Mouse (Mus musculus) embryonic stem cell, embryonic (primary cell): ENCODE results near the gene Tnfrsf17.

Experiments
- CTCF ChIA-PET, 4 experiments: fragments of 300-600 bp in 2 of 4; fragments of 350-600 bp in 2 of 4; sonication (Branson Sonifier 250); formaldehyde crosslinking; loops; one replicate each; lab custom pipeline; 2022; ENCODE audit warnings: inconsistent platforms in 2 of 4; lab: Charles Lee
- POLR2A ChIA-PET, 4 experiments: fragments of 300-600 bp in 2 of 4; fragments of 350-600 bp in 2 of 4; sonication (Branson Sonifier 250); formaldehyde crosslinking; loops; one replicate each; lab custom pipeline; 2022; ENCODE audit warnings: antibody characterized with exemption in 4 of 4, inconsistent platforms in 1 of 4; lab: Charles Lee

The Tnfrsf17 gene

DNA sequence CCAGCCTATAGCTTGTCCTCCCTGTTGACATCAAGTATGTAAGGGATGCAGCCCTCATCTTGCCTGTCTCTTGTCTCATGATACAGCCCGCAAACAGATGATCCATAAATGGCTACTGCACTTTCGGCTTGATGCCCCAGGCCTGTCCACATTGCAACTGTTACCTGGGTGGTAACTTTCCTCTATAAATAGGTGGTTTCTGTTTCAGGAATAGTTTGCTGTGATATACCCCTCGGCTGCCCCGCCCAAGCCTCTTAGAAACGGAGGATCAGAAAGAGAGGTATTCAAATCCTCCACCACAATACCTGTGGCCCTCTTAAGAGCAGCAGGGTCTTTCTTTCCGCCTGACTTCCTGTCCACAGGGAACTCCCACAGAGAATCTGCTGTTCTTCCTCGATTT lies at the start of gene Tnfrsf17:
Gene Tnfrsf17, plus strand, starts transcription at position 301 of the 400 bp plus-strand sequence.
- CTCF ChIA-PET: interaction anchor here in 1 of 4 experiments (0.6 kb wide), 1 partner anchor 57 kb away, joined by 3 read pairs; no protein-coding TSS in a partner anchor
- POLR2A ChIA-PET: interaction anchor here in 1 of 4 experiments (1.0 to 1.7 kb wide), 2 partner anchors 8 to 9 kb away, joined by 3 to 7 read pairs; partner anchors contain the start of gene Snx29

DNA sequence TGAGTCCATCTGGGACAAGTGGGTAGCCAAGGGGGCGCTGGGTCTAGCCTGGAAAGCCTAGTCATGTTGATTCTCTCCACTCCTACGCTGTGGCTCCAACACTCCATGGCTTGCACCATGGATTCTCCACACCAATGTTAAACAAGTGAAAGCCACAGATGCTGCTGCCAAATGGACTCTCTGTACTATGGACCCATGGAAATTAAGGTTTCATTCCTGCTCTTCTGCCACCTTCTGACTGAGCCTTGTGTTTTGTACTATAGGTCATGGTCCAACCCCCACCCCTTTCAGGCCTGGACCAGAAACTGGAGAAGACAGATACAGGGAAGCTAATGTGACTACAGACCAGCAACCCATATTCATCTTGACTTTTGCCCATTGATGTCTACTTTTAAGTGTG lies 47.1 kb upstream of the Tnfrsf17 start:
- CTCF ChIA-PET: no interaction called here
- POLR2A ChIA-PET: interaction anchor here in 1 of 4 experiments (0.8 kb wide), 1 partner anchor 17 kb away, joined by 5 read pairs; no protein-coding TSS in a partner anchor

- CTCF ChIA-PET: no interaction called here
Observed at GRCm38 (mm10) chr16:11269808-11270207, 43.8 kb upstream of the Tnfrsf17 start.

GRCm38 (mm10) chr16:11270642-11271041 lies 43.0 kb upstream of the Tnfrsf17 start:
- CTCF ChIA-PET: no interaction called here
- POLR2A ChIA-PET: interaction anchor here in 2 of 4 experiments (0.6 to 2.3 kb wide), 5 partner anchors 10 to 102 kb away, joined by 3 to 8 read pairs (median 6); partner anchors contain the start of gene Gspt1 (in 1 of the 2)

More at GRCm38 (mm10) chr16:11269808-11270207, 43.8 kb upstream of the Tnfrsf17 start:
- POLR2A ChIA-PET: interaction anchor here in 3 of 4 experiments (0.6 to 2.3 kb wide), 7 partner anchors 9 to 259 kb away, joined by 3 to 8 read pairs (median 4); partner anchors contain the start of genes Gspt1 (in 1 of the 3) and Rsl1d1 (in 1 of the 3)

GRCm38 (mm10) chr16:11271073-11271472 lies 42.5 kb upstream of the Tnfrsf17 start:
- ChIA-PET CTCF (no interaction called here), POLR2A (interaction anchor here in 2 of 4 experiments (0.9 to 2.3 kb wide), 5 partner anchors 10 to 68 kb away, joined by 3 to 8 read pairs (median 6); partner anchors contain the start of genes Gspt1 (in 1 of the 2) and Rsl1d1 (in 1 of the 2))

GRCm38 (mm10) chr16:11276888-11277287 lies 36.7 kb upstream of the Tnfrsf17 start:
- CTCF ChIA-PET: interaction anchor here in 1 of 4 experiments (0.6 kb wide), 1 partner anchor 25 kb away, joined by 3 read pairs; no protein-coding TSS in a partner anchor

GRCm38 (mm10) chr16:11278778-11279177 lies 34.8 kb upstream of the Tnfrsf17 start:
- POLR2A ChIA-PET: interaction anchor here in 3 of 4 experiments (0.6 to 2.8 kb wide), 10 partner anchors 18 to 472 kb away, joined by 3 to 12 read pairs (median 4); partner anchors contain the start of genes Rsl1d1 (in 2 of the 3), Gspt1 (in 1 of the 3) and Zc3h7a (in 1 of the 3)
- CTCF ChIA-PET: interaction anchor here in 3 of 4 experiments (0.5 to 0.8 kb wide), 4 partner anchors 10 to 138 kb away, joined by 3 to 8 read pairs (median 3); no protein-coding TSS in a partner anchor

More at GRCm38 (mm10) chr16:11276888-11277287, 36.7 kb upstream of the Tnfrsf17 start:
- POLR2A ChIA-PET: interaction anchor here in 2 of 4 experiments (0.7 to 3.3 kb wide), 5 partner anchors 10 to 74 kb away, joined by 3 to 13 read pairs (median 3); partner anchors contain the start of genes Gspt1 (in 2 of the 2) and Rsl1d1 (in 1 of the 2)

- CTCF ChIA-PET: interaction anchor here in 2 of 4 experiments (0.7 to 1.7 kb wide), 5 partner anchors 23 to 249 kb away, joined by 3 to 6 read pairs (median 3); no protein-coding TSS in a partner anchor
Observed at GRCm38 (mm10) chr16:11282655-11283232, 30.9 kb upstream of the Tnfrsf17 start.

GRCm38 (mm10) chr16:11284881-11285280 lies 28.7 kb upstream of the Tnfrsf17 start:
- POLR2A ChIA-PET: interaction anchor here in 3 of 4 experiments (0.7 to 5.4 kb wide), 7 partner anchors 11 to 357 kb away, joined by 3 to 21 read pairs (median 14); partner anchors contain the start of gene Gspt1 (in 2 of the 3)
- CTCF ChIA-PET: interaction anchor here in 2 of 4 experiments (0.6 to 1.5 kb wide), 2 partner anchors 11 kb away, joined by 3 read pairs; no protein-coding TSS in a partner anchor

More at GRCm38 (mm10) chr16:11282655-11283232, 30.9 kb upstream of the Tnfrsf17 start:
- POLR2A ChIA-PET: interaction anchor here in 3 of 4 experiments (0.5 to 5.4 kb wide), 7 partner anchors 9 to 180 kb away, joined by 3 to 21 read pairs (median 3); no protein-coding TSS in a partner anchor

DNA sequence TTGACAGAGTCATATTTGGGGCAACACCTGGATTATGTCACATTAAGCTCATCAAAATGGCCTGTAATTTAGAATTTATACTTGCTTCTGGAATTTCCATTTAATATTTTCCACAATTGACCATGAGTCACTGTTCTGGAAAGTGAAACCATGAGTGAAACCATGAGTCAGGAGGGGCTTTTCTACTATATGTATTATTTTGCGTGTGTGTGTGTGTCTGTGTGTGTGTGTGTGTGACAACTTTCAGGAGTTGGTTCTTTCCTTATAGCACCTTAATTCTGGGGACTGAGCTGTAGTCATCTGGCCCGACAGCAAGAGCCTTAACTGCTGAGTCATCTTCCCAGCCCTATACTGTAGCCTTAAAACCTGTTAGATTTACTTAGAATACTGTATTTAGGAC lies 27.7 kb upstream of the Tnfrsf17 start:
- ChIA-PET POLR2A (interaction anchor here in 2 of 4 experiments (0.8 to 5.4 kb wide), 10 partner anchors 10 to 277 kb away, joined by 3 to 21 read pairs (median 4); partner anchors contain the start of gene Gspt1 (in 2 of the 2)), CTCF (no interaction called here)

GRCm38 (mm10) chr16:11288873-11289272 lies 24.7 kb upstream of the Tnfrsf17 start:
- POLR2A ChIA-PET: interaction anchor here in 2 of 4 experiments (0.7 to 1.0 kb wide), 2 partner anchors 36 to 211 kb away, joined by 3 to 4 read pairs; no protein-coding TSS in a partner anchor
- CTCF ChIA-PET: interaction anchor here in 3 of 4 experiments (0.6 to 0.7 kb wide), 4 partner anchors 10 to 1247 kb away, joined by 3 to 8 read pairs (median 6); no protein-coding TSS in a partner anchor

DNA sequence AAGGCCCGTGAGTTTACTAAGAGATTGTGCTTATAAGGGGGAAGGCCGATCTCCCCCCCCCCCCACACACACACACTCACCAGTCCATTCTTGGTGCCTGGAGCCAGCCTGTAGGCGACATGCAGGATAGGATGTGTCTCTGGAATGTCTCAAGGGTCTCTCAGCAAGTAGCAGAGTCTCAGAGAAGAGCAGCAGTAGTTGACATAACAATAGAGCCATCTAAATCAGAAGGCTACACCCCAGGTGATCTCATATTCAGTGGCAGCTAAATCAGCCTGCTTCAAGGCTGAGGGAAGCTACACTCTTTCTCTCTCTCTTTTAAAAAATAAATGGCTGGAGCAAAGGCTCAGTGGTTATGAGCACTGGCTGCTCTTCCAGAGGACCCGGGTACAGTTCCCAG lies 18.0 kb upstream of the Tnfrsf17 start:
- CTCF ChIA-PET: interaction anchor here (0.6 to 3.1 kb wide), 8 partner anchors 11 to 426 kb away, joined by 3 to 26 read pairs (median 3); partner anchors contain the start of gene Zc3h7a (in 1 of the 4)
- POLR2A ChIA-PET: interaction anchor here in 3 of 4 experiments (0.7 to 4.4 kb wide), 23 partner anchors 9 to 573 kb away, joined by 3 to 21 read pairs (median 5); partner anchors contain the start of genes Gspt1 (in 2 of the 3), Rsl1d1 (in 1 of the 3) and Zc3h7a (in 1 of the 3)

DNA sequence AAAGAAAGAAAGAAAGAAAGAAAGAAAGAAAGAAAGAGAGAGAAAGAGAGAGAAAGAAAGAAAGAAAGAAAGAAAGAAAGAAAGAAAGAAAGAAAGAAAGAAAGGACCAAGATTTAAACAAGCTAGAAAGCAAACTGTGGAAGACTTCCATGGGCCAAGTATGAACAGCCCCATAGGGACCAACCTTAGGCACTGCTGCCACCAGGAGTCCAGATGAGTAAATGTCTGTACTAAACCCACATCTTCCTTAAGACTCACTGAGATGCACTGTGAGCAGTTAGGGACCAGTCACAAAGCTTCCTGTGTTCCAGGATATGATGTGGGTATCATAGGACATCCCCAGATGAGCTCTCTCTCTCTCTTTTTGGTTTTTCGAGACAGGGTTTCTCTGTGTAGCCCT lies 15.9 kb upstream of the Tnfrsf17 start:
- ChIA-PET CTCF (interaction anchor here (0.6 to 3.1 kb wide), 35 partner anchors 10 to 779 kb away, joined by 3 to 26 read pairs (median 3); partner anchors contain the start of genes Zc3h7a (in 2 of the 4), Snn (in 1 of the 4) and Socs1 (in 1 of the 4)), POLR2A (interaction anchor here in 3 of 4 experiments (0.6 to 4.4 kb wide), 23 partner anchors 8 to 340 kb away, joined by 3 to 21 read pairs (median 4); partner anchors contain the start of genes Rsl1d1 (in 3 of the 3), Gspt1 (in 2 of the 3) and Litaf (in 1 of the 3))

DNA sequence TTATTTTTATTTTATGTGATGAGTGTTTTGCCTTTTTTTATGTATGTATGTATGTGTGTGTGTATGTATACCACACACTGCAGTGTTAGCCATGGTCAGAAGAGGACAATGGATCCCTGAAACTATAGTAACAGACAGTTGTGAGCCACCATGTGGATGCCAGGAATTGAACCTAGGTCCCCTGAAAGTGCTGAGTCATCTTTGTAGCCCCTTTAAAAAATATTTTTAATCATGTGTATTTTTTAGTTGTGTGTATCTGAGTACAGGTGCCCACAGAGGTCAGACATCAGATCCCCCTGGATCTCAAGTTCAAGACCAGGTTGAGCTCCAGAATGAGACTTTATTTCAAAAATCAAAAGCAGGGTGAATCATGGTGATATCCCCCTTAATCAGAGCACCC lies 9.9 kb upstream of the Tnfrsf17 start:
- ChIA-PET CTCF (interaction anchor here in 2 of 4 experiments (0.6 to 0.7 kb wide), 2 partner anchors 94 to 100 kb away, joined by 3 to 4 read pairs; no protein-coding TSS in a partner anchor), POLR2A (interaction anchor here in 2 of 4 experiments (0.9 to 1.2 kb wide), 3 partner anchors 19 to 98 kb away, joined by 3 read pairs; partner anchors contain the start of gene Snx29 (in 2 of the 2))

DNA sequence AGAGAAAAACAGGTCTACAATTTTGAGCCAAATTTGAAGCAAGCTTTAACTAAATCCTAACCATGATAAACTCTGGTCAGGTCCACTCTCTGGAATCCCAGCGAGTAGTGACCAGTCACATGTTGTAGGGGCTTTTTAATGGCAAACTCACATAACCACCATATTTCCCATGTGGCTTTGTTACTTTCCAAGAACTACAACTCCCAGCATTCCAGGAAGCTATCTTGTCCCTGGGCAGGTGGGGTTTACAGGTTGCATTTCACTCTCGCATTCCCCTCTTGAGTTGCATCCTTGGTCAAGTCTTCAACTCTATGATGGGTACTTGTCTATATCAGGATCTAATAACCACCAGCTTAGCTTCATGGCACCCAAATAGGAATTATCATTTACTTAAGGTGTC lies 8.1 kb upstream of the Tnfrsf17 start:
- ChIA-PET CTCF (interaction anchor here in 3 of 4 experiments (0.6 to 4.3 kb wide), 12 partner anchors 9 to 269 kb away, joined by 3 to 20 read pairs (median 4); partner anchors contain the start of genes Litaf (in 1 of the 3) and Snx29 (in 1 of the 3)), POLR2A (interaction anchor here (0.6 to 1.4 kb wide), 13 partner anchors 8 to 62 kb away, joined by 3 to 6 read pairs (median 3); partner anchors contain the start of genes Snx29 (in 3 of the 4) and Tnfrsf17 (in 1 of the 4))

DNA sequence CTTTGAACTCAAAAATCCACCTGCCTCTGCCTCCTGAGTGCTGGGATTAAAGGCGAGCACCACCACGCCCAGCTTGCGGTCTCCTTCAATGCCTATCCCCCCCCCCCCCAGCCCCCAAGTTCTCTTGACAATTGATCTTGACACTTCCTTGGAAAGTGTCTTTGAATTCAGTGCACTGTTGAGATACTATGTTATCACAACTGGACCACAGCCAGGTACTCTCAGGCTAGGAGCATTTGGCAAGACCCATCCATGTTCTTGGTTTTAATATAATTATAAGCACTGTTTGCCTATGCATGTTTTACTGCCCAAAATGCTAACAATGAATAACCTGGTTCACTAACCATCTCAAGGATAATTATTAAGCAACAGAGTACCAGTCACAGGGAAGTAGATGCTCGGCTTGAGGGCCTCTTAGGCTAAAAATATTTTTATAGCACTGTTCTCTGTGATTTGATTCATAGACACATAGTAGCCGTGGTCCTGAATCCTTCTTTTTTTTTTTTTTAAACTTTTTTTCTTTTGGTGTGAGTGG lies 2.2 kb downstream of the Tnfrsf17 start:
- POLR2A ChIA-PET: interaction anchor here in 1 of 4 experiments (1.1 to 1.7 kb wide), 2 partner anchors 17 to 20 kb away, joined by 3 read pairs; no protein-coding TSS in a partner anchor
- CTCF ChIA-PET: interaction anchor here in 3 of 4 experiments (0.7 to 1.5 kb wide), 4 partner anchors 11 to 64 kb away, joined by 3 to 5 read pairs (median 3); no protein-coding TSS in a partner anchor

GRCm38 (mm10) chr16:11316748-11317147 lies 3.1 kb downstream of the Tnfrsf17 start:
- CTCF ChIA-PET: interaction anchor here (0.5 to 1.5 kb wide), 5 partner anchors 11 to 148 kb away, joined by 3 to 7 read pairs (median 5); no protein-coding TSS in a partner anchor
- POLR2A ChIA-PET: interaction anchor here in 3 of 4 experiments (0.5 to 1.7 kb wide), 3 partner anchors 16 to 301 kb away, joined by 3 read pairs; no protein-coding TSS in a partner anchor
